Comparison of ENCODE assay signal across 8 mouse cellular contexts in genomic region chr15:32257886-32258319, GRCm38 (mm10). TPM values are rescaled to one million over a fixed set of nuclear protein-coding genes. Genes with fewer than 3 reads are reported as not detected.
DNase-seq lines count a peak whose midpoint lies in the region; ATAC-seq and TF ChIP-seq lines count a peak whose summit lies in the region.

No protein-coding gene starts in this region.

- ATAC-seq in midbrain, postnatal 0 days (ENCODE audit: low FRiP score) = no peak
- ATAC-seq in midbrain, embryonic 14.5 days (ENCODE audit: low FRiP score, low TSS enrichment) = no peak
- ATAC-seq in heart, embryonic 15.5 days (replicated peaks; ENCODE audit: insufficient number of reproducible peaks, insufficient read depth, low FRiP score, low read depth) = 0 out of 2 replicates have a peak, but pooled peaks have one; percentile 58
- no peak for ATAC-seq in erythroblast, adult 5-6 weeks (replicated peaks; ENCODE audit: low FRiP score, poor library complexity, severe bottlenecking)

- peak; percentile 17 for DNase-seq in adrenal gland, postnatal 14 days
- no peak for DNase-seq in adrenal gland, postnatal 25 days
- peak; percentile 53 for DNase-seq in midbrain, postnatal 0 days (ENCODE audit: low spot score)
- DNase-seq in midbrain, embryonic 14.5 days = no peak
- peak; percentile 71 for DNase-seq in right cerebral cortex, adult 18-20 months
- no peak for DNase-seq in spleen, postnatal 36 days (ENCODE audit: low spot score in 2 of 2)

- no peak overlapping the region for H3K9ac ChIP-seq in midbrain, postnatal 0 days (replicated peaks; ENCODE audit: low read length, poor library complexity, severe bottlenecking)
- no peak overlapping the region for H3K9ac ChIP-seq in midbrain, embryonic 14.5 days (replicated peaks; ENCODE audit: low read length)
- no peak overlapping the region for H3K9ac ChIP-seq in heart, embryonic 15.5 days

- TF ChIP-seq CTCF in midbrain, postnatal 0 days (IDR thresholded peaks at IDR 0.05) = no peak

- H3K27me3 ChIP-seq in midbrain, postnatal 0 days (ENCODE audit: insufficient read depth, low read length) = no peaks in the 10 kb centered on the region
- H3K27me3 ChIP-seq in midbrain, embryonic 14.5 days (ENCODE audit: control insufficient read depth, insufficient read depth, low read length) = no peaks in the 10 kb centered on the region
- no peaks in the 10 kb centered on the region for H3K27me3 ChIP-seq in heart, embryonic 15.5 days

- H3K36me3 ChIP-seq in midbrain, postnatal 0 days (ENCODE audit: insufficient read depth, low read length) = no peaks in the 10 kb centered on the region
- H3K36me3 ChIP-seq in midbrain, embryonic 14.5 days (ENCODE audit: control insufficient read depth, insufficient read depth, low read length) = no peaks in the 10 kb centered on the region
- no peaks in the 10 kb centered on the region for H3K36me3 ChIP-seq in heart, embryonic 15.5 days

- WGBS in midbrain, postnatal 0 days = 51% methylated on average over 7 of the region's 7 CpGs
- WGBS in midbrain, embryonic 14.5 days = 73% methylated on average over 7 of the region's 7 CpGs
- WGBS in heart, embryonic 15.5 days = 26% methylated on average over 7 of the region's 7 CpGs

- 0 out of 2 replicates have a peak overlapping the region, but pooled peaks have one; percentile 9 for H3K4me2 ChIP-seq in midbrain, postnatal 0 days (ENCODE audit: low read depth, low read length, poor library complexity, severe bottlenecking)
- no peak overlapping the region for H3K4me2 ChIP-seq in midbrain, embryonic 14.5 days (ENCODE audit: low read length)
- peak overlapping the region; percentile 50 for H3K4me2 ChIP-seq in heart, embryonic 15.5 days

- no peaks in the 10 kb centered on the region for H3K9me3 ChIP-seq in midbrain, postnatal 0 days (ENCODE audit: low read length)
- no peaks in the 10 kb centered on the region for H3K9me3 ChIP-seq in midbrain, embryonic 14.5 days (ENCODE audit: control insufficient read depth, low read length)
- no peaks in the 10 kb centered on the region for H3K9me3 ChIP-seq in heart, embryonic 15.5 days (replicated peaks)

- H3K27ac ChIP-seq in midbrain, postnatal 0 days (ENCODE audit: low read depth, low read length) = no peak overlapping the region
- no peak overlapping the region for H3K27ac ChIP-seq in midbrain, embryonic 14.5 days (replicated peaks; ENCODE audit: low read depth, low read length)
- H3K27ac ChIP-seq in heart, embryonic 15.5 days = peak overlapping the region; percentile 83

- H3K4me1 ChIP-seq in midbrain, postnatal 0 days (ENCODE audit: insufficient read depth, low read length) = no peaks in the 10 kb centered on the region
- peaks cover 11% of the 10 kb centered on the region for H3K4me1 ChIP-seq in midbrain, embryonic 14.5 days (ENCODE audit: control insufficient read depth, insufficient read depth, low read length)
- H3K4me1 ChIP-seq in heart, embryonic 15.5 days (replicated peaks) = peaks cover 34% of the 10 kb centered on the region

- H3K4me3 ChIP-seq in midbrain, postnatal 0 days (ENCODE audit: low read depth, low read length) = no peak overlapping the region
- H3K4me3 ChIP-seq in midbrain, embryonic 14.5 days (replicated peaks; ENCODE audit: low read depth, low read length) = no peak overlapping the region
- H3K4me3 ChIP-seq in heart, embryonic 15.5 days = no peak overlapping the region

RNA-seq across cellular contexts. Expression of gene Sema5a, which starts 13.3 kb away (rescaled TPM):
- total RNA-seq in adrenal gland, postnatal 14 days (2021) = 23.0 and 26.1 TPM in 2 replicates
- 17.6 and 22.6 TPM in 2 replicates for total RNA-seq in adrenal gland, postnatal 25 days (2021)
- 26.0 and 26.5 TPM in 2 replicates for total RNA-seq in midbrain, postnatal 0 days (2014; rRNA removed)
- polyA plus RNA-seq in midbrain, postnatal 0 days (2015; fragmentation: Nextera tagmentation; extraction: Ambion mirVana) = 5.6 and 5.8 TPM in 2 replicates
- polyA plus RNA-seq in midbrain, embryonic 14.5 days (2014; fragmentation: Nextera tagmentation; extraction: Ambion mirVana) = 4.8 and 6.1 TPM in 2 replicates
- polyA plus RNA-seq in heart, embryonic 15.5 days (2015; fragmentation: Nextera tagmentation; extraction: Ambion mirVana) = 6.5 and 10.2 TPM in 2 replicates
- total RNA-seq in erythroblast, adult 5-6 weeks (2015; ENCODE audit: low replicate concordance) = not detected in 2 replicates
- total RNA-seq in erythroblast, adult 5-6 weeks (2017; ENCODE audit: low replicate concordance) = 1.3 TPM in 1 of 2 replicates, not detected in the other

Comparison
In these comparisons a context has a peak if more than half of its experiments do, and no peak if none do; other contexts are left out.
1. DNase-seq: peak in adrenal gland, postnatal 14 days (single experiment), midbrain, postnatal 0 days (single experiment) and right cerebral cortex, adult 18-20 months (single experiment); none in adrenal gland, postnatal 25 days (single experiment), midbrain, embryonic 14.5 days (single experiment) and spleen, postnatal 36 days (0 of 2).